Mouse (Mus musculus) Patski (cell line): ENCODE data around the gene Armh2. TPM values are rescaled to one million over a fixed set of nuclear protein-coding genes. Genes with fewer than 3 reads are reported as not detected.

Experiments
- ATAC-seq: fragments of 100-300 bp; one replicate; pipeline ENCODE4 v1.8.0; 2021
- CTCF ChIA-PET: fragments of 350-600 bp; sonication (Branson Sonifier 250); formaldehyde crosslinking; loops from one replicate; lab custom pipeline; 2022; ENCODE audit warnings: inconsistent platforms; lab: Charles Lee
- POLR2A ChIA-PET: fragments of 350-600 bp; sonication (Branson Sonifier 250); formaldehyde crosslinking; loops from one replicate; lab custom pipeline; 2022; ENCODE audit warnings: antibody characterized with exemption, inconsistent platforms; lab: Charles Lee
- DNase-seq: peaks from one replicate; pipeline ENCODE4 v3.0.0-alpha.2; 2011; ENCODE audit warnings: low read depth, low spot score
- H3K27me3 ChIP-seq: fragments of 371-371 bp; one replicate; pipeline ENCODE4 v1.5.1; 2021
- CTCF ChIP-seq: fragments of 100-300 bp; IDR thresholded peaks from one replicate; pipeline ENCODE4 v1.5.1; 2021
- in situ Hi-C: fragments of 300-500 bp; cut with MboI; formaldehyde crosslinking; loops from 3 replicates; pipeline ENCODE4 v1.11.1; 2018; ENCODE audit warnings: low pct_unique_long_range_greater_than_20kb, mixed read lengths
- polyA plus RNA-seq: library from polyadenylated mRNA; unstranded; gene quantifications from one replicate; pipeline ENCODE4 v1.2.3, GENCODE M21; 2021

Armh2 gene
- not detected for polyA plus RNA-seq

DNA sequence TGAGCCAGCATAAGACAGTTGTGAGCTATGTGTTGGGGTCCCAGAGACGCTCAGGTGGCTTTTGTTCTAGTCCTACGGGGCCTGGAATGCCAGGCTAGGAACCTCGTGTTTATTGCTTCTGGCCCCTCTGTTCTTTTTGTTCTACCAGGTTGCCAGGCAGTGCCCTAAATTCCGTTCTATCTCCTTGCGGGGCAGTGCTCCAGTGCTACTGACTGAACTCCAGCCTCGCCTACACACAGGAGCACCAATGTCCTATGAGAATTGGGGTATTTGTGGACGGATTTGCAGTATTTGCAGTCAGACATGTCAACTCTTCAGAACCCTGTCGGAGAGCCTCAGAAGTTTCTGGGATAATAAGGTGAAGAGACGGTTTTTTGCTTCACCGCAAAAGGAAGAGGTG lies at the start of gene Armh2:
Gene Armh2, plus strand, starts transcription at position 205 of the 400 bp plus-strand sequence.
- ChIA-PET CTCF (interaction anchor here (1.1 to 1.7 kb wide), 4 partner anchors 9 to 16 kb away, joined by 3 to 4 read pairs (median 4); no protein-coding TSS in a partner anchor), POLR2A (no interaction called here)
- in situ Hi-C loops: no loop called here
- no peak for ATAC-seq
- no peak for TF ChIP-seq CTCF
- DNase-seq: no peak
- H3K27me3 ChIP-seq: no peaks in the 10 kb centered on the region

GRCm38 (mm10) chr13:24693312-24693711 lies 47.7 kb upstream of the Armh2 start:
- no peak for DNase-seq
- ATAC-seq: no peak
- H3K27me3 ChIP-seq: no peaks in the 10 kb centered on the region
- TF ChIP-seq CTCF: no peak
- CTCF ChIA-PET: interaction anchor here (1.0 to 1.8 kb wide), 3 partner anchors 12 to 211 kb away, joined by 3 to 7 read pairs (median 4); no protein-coding TSS in a partner anchor
- POLR2A ChIA-PET: no interaction called here
- in situ Hi-C loops: no loop called here

GRCm38 (mm10) chr13:24698746-24699145 lies 42.3 kb upstream of the Armh2 start:
- ChIA-PET CTCF (interaction anchor here (1.3 to 1.6 kb wide), 4 partner anchors 9 to 193 kb away, joined by 3 read pairs; no protein-coding TSS in a partner anchor), POLR2A (no interaction called here)
- no peak for TF ChIP-seq CTCF
- no peak for DNase-seq
- in situ Hi-C loops: no loop called here
- H3K27me3 ChIP-seq: no peaks in the 10 kb centered on the region
- no peak for ATAC-seq

GRCm38 (mm10) chr13:24702128-24702527 lies 38.9 kb upstream of the Armh2 start:
- no peak for TF ChIP-seq CTCF
- in situ Hi-C loops: loop anchor here (25.0 kb wide), 1 partner anchor 210 kb away; no protein-coding TSS in a partner anchor
- ATAC-seq (no peak), DNase-seq (no peak)
- POLR2A ChIA-PET: no interaction called here
- CTCF ChIA-PET: interaction anchor here (1.0 to 2.1 kb wide), 2 partner anchors 12 to 73 kb away, joined by 3 to 6 read pairs; no protein-coding TSS in a partner anchor
- H3K27me3 ChIP-seq: no peaks in the 10 kb centered on the region

DNA sequence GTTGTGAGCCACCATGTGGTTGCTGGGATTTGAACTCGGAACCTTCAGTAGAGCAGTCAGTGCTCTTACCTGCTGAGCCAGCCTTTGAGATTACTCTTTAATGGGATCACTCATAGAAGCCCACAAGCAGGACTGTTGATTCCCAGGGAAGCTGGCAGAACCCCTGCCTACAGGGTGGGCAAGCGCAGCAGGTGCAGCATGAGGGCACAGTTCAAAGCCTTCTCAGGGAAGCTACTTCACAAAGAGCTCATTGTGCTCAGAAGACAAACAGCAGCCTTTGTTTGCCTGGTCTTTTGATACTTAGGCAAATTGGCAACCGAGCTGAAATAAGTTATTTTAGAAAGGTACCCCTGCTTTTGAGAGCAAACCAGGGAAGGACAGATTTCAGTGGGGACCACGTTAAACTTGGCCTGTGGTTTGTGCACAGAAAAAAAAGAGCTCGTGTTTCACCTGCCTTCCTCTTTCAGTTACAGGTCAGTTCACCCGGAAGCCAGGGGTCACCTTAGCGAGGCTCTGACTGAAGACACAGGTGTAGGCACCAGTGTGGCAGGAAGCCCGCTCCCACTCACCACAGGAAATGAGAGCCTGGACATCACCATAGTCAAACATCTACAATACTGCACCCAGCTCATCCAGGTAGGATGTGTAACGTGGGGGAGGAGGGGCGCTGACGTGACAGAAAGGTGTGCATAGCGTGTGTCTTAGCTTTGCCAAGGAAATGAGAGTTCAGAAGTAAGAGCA lies 31.2 kb upstream of the Armh2 start:
- no peak for ATAC-seq
- ChIA-PET CTCF (no interaction called here), POLR2A (no interaction called here)
- in situ Hi-C loops: loop anchor here (5.0 to 25.0 kb wide), 2 partner anchors 67 to 202 kb away; no protein-coding TSS in a partner anchor
- no peak for TF ChIP-seq CTCF
- no peaks in the 10 kb centered on the region for H3K27me3 ChIP-seq
- DNase-seq: no peak

- in situ Hi-C loops: loop anchor here (5.0 to 25.0 kb wide), 2 partner anchors 66 to 201 kb away; no protein-coding TSS in a partner anchor
- no peaks in the 10 kb centered on the region for H3K27me3 ChIP-seq
- ChIA-PET POLR2A (no interaction called here), CTCF (interaction anchor here (3.3 kb wide), 1 partner anchor 12 kb away, joined by 17 read pairs; no protein-coding TSS in a partner anchor)
- no peak for TF ChIP-seq CTCF
- DNase-seq (no peak), ATAC-seq (no peak)
These were observed 30.1 kb upstream of the Armh2 start for GRCm38 (mm10) chr13:24710968-24711367.

- no peak for ATAC-seq
- POLR2A ChIA-PET: no interaction called here
- no peaks in the 10 kb centered on the region for H3K27me3 ChIP-seq
- TF ChIP-seq CTCF: no peak
- in situ Hi-C loops: loop anchor here (5.0 to 25.0 kb wide), 2 partner anchors 65 to 200 kb away; no protein-coding TSS in a partner anchor
- CTCF ChIA-PET: interaction anchor here (1.1 to 3.3 kb wide), 5 partner anchors 9 to 231 kb away, joined by 3 to 17 read pairs (median 7); no protein-coding TSS in a partner anchor
- no peak for DNase-seq
These were observed 28.4 kb upstream of the Armh2 start for GRCm38 (mm10) chr13:24712581-24713130.

DNA sequence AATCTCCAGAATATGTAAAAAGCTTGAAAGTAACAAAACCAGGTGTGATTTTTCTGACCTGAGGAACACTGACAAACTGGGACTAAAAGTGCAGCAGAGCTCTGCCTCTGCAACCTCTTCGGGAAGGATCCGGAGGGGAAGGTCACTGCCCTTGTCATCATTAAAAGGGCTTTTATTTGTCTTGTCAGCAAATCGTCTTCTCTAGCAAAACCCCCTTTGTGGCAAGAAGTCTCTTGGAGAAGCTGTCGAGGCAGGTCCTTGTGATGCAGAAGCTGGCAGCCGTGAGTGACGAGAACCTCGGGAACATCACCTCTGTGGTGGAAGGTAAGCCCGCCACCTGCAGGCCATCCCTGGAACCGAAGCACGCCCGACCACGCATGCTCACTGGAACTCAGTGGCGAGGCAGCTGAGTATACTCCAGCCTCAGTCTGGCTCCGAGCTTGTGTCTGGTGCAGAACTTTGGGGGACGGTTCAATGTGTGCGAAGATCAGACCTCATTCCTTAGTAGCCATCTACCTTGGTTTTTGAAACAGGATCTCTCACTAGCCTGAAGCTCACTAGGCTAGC lies 27.5 kb upstream of the Armh2 start:
- peak; percentile 66 for TF ChIP-seq CTCF
- no peak for ATAC-seq
- CTCF ChIA-PET: interaction anchor here (1.0 to 3.3 kb wide), 6 partner anchors 9 to 232 kb away, joined by 3 to 17 read pairs (median 6); no protein-coding TSS in a partner anchor
- in situ Hi-C loops: loop anchor here (5.0 to 25.0 kb wide), 2 partner anchors 64 to 199 kb away; no protein-coding TSS in a partner anchor
- DNase-seq: no peak
- H3K27me3 ChIP-seq: no peaks in the 10 kb centered on the region
- POLR2A ChIA-PET: no interaction called here

GRCm38 (mm10) chr13:24714360-24714885 lies 26.6 kb upstream of the Armh2 start:
- POLR2A ChIA-PET: no interaction called here
- ATAC-seq: no peak
- in situ Hi-C loops: loop anchor here (5.0 to 25.0 kb wide), 2 partner anchors 63 to 198 kb away; no protein-coding TSS in a partner anchor

GRCm38 (mm10) chr13:24715601-24716000 lies 25.4 kb upstream of the Armh2 start:
- in situ Hi-C loops: loop anchor here (25.0 kb wide), 1 partner anchor 197 kb away; no protein-coding TSS in a partner anchor
- no peak for TF ChIP-seq CTCF
- H3K27me3 ChIP-seq: no peaks in the 10 kb centered on the region
- no peak for ATAC-seq
- ChIA-PET CTCF (no interaction called here), POLR2A (interaction anchor here (0.5 kb wide), 1 partner anchor 204 kb away, joined by 3 read pairs; no protein-coding TSS in a partner anchor)
- DNase-seq: no peak

More at GRCm38 (mm10) chr13:24714360-24714885, 26.6 kb upstream of the Armh2 start:
- no peak for DNase-seq
- H3K27me3 ChIP-seq: no peaks in the 10 kb centered on the region
- TF ChIP-seq CTCF: no peak
- CTCF ChIA-PET: interaction anchor here (1.0 to 3.3 kb wide), 4 partner anchors 9 to 233 kb away, joined by 3 to 17 read pairs (median 8); no protein-coding TSS in a partner anchor
